Mouse (Mus musculus): ENCODE measurements around the gene Gm49601.

Gene Gm49601

GRCm38 (mm10) chr16:18608226-18608625 is 18.0 kb downstream of the Gm49601 start:
- DNase-seq (ENCODE audit: low read depth, low spot score) = no peak

- DNase-seq (ENCODE audit: low read depth, low spot score) = no peak
These were observed 20.5 kb downstream of the Gm49601 start for GRCm38 (mm10) chr16:18605705-18606104.

- no peak for DNase-seq (ENCODE audit: low read depth, low spot score)
These were observed 21.9 kb downstream of the Gm49601 start for GRCm38 (mm10) chr16:18604267-18604701.

GRCm38 (mm10) chr16:18601447-18601846 is 24.8 kb downstream of the Gm49601 start:
- DNase-seq (ENCODE audit: low read depth, low spot score) = no peak

- no peak for DNase-seq (ENCODE audit: low read depth, low spot score)
These were observed 28.2 kb downstream of the Gm49601 start for GRCm38 (mm10) chr16:18598006-18598405.

- no peak for DNase-seq (ENCODE audit: low read depth, low spot score)
These were observed 30.0 kb downstream of the Gm49601 start for GRCm38 (mm10) chr16:18596255-18596654.

- no peak for DNase-seq (ENCODE audit: low read depth, low spot score)
These were observed 32.3 kb downstream of the Gm49601 start for GRCm38 (mm10) chr16:18593930-18594329.

- DNase-seq (ENCODE audit: low read depth, low spot score) = no peak
These were observed 34.9 kb downstream of the Gm49601 start for GRCm38 (mm10) chr16:18591047-18592018.

GRCm38 (mm10) chr16:18589804-18590790 is 36.1 kb downstream of the Gm49601 start, which contains the start of gene Tbx1:
TSS of gene Tbx1 (minus strand) at chr16:18590671.
- DNase-seq (ENCODE audit: low read depth, low spot score) = no peak

GRCm38 (mm10) chr16:18589080-18589621 is 37.1 kb downstream of the Gm49601 start:
- DNase-seq (ENCODE audit: low read depth, low spot score) = no peak

- DNase-seq (ENCODE audit: low read depth, low spot score) = no peak
These were observed 37.5 kb downstream of the Gm49601 start for GRCm38 (mm10) chr16:18588738-18589055.

- DNase-seq (ENCODE audit: low read depth, low spot score) = no peak
These were observed 38.1 kb downstream of the Gm49601 start for GRCm38 (mm10) chr16:18587847-18588737.

GRCm38 (mm10) chr16:18586906-18587546 is 39.2 kb downstream of the Gm49601 start:
- no peak for DNase-seq (ENCODE audit: low read depth, low spot score)

- DNase-seq (ENCODE audit: low read depth, low spot score) = no peak
These were observed 39.9 kb downstream of the Gm49601 start for GRCm38 (mm10) chr16:18586076-18586905.

- no peak for DNase-seq (ENCODE audit: low read depth, low spot score)
These were observed 40.6 kb downstream of the Gm49601 start for GRCm38 (mm10) chr16:18585676-18586075.

GRCm38 (mm10) chr16:18584901-18585510 is 41.2 kb downstream of the Gm49601 start:
- no peak for DNase-seq (ENCODE audit: low read depth, low spot score)

- no peak for DNase-seq (ENCODE audit: low read depth, low spot score)
These were observed 42.4 kb downstream of the Gm49601 start for GRCm38 (mm10) chr16:18583673-18584357.

GRCm38 (mm10) chr16:18583169-18583568 is 43.1 kb downstream of the Gm49601 start:
- DNase-seq (ENCODE audit: low read depth, low spot score) = no peak
